Mouse (Mus musculus): Measurements from ENCODE around the gene Adarb1. TPM values are rescaled to one million over a fixed set of nuclear protein-coding genes. Genes with fewer than 3 reads are reported as not detected.
A peak's percentile ranks its signal among the peaks of the same experiment; 100 is the strongest.

Adarb1 gene
- polyA plus RNA-seq, 1 experiment from 2014 or later, result 41.0 TPM

DNA sequence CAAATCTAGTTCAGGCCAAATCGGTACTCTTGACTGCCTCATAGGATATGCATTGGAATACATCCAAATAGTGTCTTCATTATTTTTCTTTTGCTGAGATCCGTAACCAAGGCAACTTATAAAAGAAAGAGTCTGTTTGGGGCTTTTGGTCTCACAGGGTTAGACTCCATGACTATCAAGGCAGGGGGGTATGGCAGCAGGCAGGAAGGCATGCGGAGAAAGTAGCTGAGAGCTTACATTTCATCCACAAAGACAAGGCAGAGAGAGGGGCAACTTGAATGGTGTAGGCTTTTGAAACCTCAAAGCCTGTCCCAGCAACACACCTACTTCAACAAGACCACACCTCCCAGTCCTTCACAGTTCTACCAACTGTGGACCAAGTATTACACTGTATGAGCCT, 162.4 kb downstream of the Adarb1 start:
- WGBS, result 71% methylated on average over 3 of the region's 3 CpGs
- H3K27ac ChIP-seq, result no peak overlapping the region
- ATAC-seq (ENCODE audit: borderline replicate concordance, extremely low read depth, low FRiP score, low TSS enrichment), result no peak

DNA sequence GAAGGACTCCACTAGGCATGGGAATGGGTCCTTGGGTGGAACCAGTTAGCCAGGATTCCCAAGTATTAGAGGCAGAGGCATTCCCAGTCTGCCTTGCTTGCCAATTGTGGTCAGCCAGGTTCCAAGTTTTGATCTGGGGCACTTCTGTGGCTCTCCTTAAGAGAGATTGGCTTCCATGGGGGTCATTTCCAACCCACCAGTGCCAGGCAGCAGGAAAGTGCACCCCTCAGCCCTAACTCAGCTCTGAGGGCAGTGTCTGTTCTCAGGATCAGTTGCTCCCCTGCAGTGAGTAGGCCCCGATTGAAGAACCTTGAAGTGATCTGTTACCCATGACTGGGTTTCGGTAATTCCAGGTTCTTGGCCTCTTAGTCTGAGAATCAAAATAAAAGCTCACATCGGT, 162.8 kb downstream of the Adarb1 start:
- H3K27me3 ChIP-seq, result no peaks in the 10 kb centered on the region
- H3K9ac ChIP-seq, result no peak overlapping the region
- no peaks in the 10 kb centered on the region for H3K36me3 ChIP-seq
- no peak overlapping the region for H3K4me2 ChIP-seq
- no peak for ATAC-seq (ENCODE audit: borderline replicate concordance, extremely low read depth, low FRiP score, low TSS enrichment)
- 87% methylated on average over 3 of the region's 3 CpGs for WGBS
- H3K9me3 ChIP-seq, result no peaks in the 10 kb centered on the region
- no peak overlapping the region for H3K27ac ChIP-seq
- no peak overlapping the region for H3K4me3 ChIP-seq
- H3K4me1 ChIP-seq, result peaks cover 44% of the 10 kb centered on the region

More for the DNA sequence above, 162.4 kb downstream of the Adarb1 start:
- H3K4me2 ChIP-seq, result no peak overlapping the region
- H3K9me3 ChIP-seq, result no peaks in the 10 kb centered on the region
- H3K4me3 ChIP-seq, result no peak overlapping the region
- no peaks in the 10 kb centered on the region for H3K27me3 ChIP-seq
- peaks cover 2% of the 10 kb centered on the region; the same call in 1 of the 2 replicates for H3K36me3 ChIP-seq
- no peak overlapping the region for H3K9ac ChIP-seq
- peaks cover 45% of the 10 kb centered on the region for H3K4me1 ChIP-seq

DNA sequence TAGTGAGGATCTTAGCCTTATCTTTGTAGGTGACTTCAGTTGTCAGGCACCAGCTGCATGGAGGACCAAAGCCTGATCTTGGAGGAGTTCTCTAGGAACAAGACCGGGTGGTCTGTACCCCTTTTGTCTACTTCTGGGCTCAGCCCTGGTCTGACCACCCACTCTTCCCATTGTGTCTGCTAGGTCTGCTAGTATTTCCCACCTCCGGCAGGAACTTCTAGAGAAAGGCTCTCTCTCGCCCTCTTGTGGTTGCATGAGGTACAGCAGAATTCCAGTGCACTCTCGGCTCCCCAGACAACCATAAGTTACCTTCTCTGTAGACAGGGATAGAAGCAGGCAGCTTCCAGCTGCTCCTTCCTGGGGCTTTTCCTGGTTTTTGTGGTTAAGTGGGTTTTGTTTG, 165.3 kb downstream of the Adarb1 start:
- Histone ChIP-seq H3K4me3 (no peak overlapping the region), H3K9ac (no peak overlapping the region), H3K9me3 (no peaks in the 10 kb centered on the region), H3K4me1 (peaks cover 40% of the 10 kb centered on the region), H3K36me3 (no peaks in the 10 kb centered on the region), H3K4me2 (no peak overlapping the region), H3K27me3 (no peaks in the 10 kb centered on the region), H3K27ac (peak overlapping the region; percentile 68; the same call in 1 of the 2 replicates)
- 0% methylated on average over 4 of the region's 4 CpGs for WGBS
- ATAC-seq (ENCODE audit: borderline replicate concordance, extremely low read depth, low FRiP score, low TSS enrichment), result peak; percentile 50; the same call in 1 of the 2 replicates

DNA sequence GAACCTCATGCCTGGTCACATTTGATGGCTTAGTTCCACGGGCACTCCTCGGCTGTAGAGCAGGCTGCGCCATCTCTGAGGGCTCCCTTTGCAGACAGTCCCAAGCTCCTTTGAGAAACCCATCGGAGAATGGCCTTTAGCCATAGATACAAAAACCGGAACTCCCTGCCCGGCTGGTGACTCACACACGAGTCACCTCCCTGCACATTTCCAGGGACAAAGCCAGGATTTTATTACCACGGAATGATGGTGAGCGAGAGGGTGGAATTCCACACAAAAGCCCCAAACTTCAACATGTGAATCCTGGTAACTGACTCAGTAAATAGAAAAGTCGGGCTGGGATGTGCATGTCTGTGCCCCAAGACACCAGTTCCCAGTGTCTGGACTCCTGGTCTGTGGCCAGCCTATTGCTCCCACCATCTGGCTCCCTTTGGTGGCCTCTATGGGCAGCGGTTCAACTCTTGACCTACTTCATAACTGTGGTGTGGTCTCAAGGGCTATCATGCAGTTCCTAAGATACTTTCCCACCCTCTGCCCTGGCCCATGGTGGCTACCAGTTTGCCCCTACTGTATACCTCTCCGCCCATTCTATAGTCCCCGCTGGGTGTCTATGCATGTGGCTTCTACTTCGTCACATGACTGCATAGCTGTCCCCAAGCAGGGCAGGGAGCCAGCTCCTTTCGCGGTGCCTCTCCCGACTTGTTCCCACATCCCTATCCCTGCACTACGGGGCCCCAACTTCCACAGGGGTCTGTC, 166.1 kb downstream of the Adarb1 start:
- ATAC-seq (ENCODE audit: borderline replicate concordance, extremely low read depth, low FRiP score, low TSS enrichment), result peak; percentile 50
- Histone ChIP-seq H3K4me3 (no peak overlapping the region), H3K9me3 (no peaks in the 10 kb centered on the region), H3K4me1 (peaks cover 48% of the 10 kb centered on the region), H3K27me3 (no peaks in the 10 kb centered on the region), H3K9ac (no peak overlapping the region), H3K36me3 (no peaks in the 10 kb centered on the region), H3K4me2 (peak overlapping the region; percentile 39), H3K27ac (peak overlapping the region; percentile 68)
- WGBS, result 40% methylated on average over 18 of the region's 18 CpGs

DNA sequence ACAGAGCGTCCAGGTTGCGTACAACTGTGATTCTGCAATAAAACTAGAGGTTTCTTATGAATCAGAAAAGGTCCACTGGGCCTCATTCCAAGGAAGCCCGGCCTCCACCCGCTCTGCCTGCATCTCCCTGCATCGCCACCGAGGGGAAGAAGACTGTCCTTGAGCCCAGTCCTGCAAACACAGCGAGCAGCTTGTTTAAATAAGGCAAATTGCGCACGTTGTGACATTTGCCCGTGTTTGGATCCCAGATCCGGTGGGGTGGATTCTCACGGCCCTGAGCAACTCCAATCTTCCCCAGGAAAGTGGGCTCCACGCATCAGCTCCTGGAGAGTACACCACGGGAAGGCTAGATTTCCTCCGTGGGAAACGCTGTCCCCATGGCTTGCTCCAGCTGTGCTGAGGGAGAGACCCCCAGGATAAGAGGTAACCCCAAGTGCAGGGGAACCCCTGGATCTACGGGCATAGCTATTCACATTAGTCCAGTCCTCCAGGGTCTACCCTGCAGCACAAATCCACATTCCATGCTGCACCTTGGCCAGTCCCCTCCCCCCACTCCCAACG, 166.8 kb downstream of the Adarb1 start:
- peaks cover 54% of the 10 kb centered on the region for H3K4me1 ChIP-seq
- peak overlapping the region; percentile 39 for H3K4me2 ChIP-seq
- H3K4me3 ChIP-seq, result no peak overlapping the region
- H3K36me3 ChIP-seq, result no peaks in the 10 kb centered on the region
- WGBS, result 20% methylated on average over 18 of the region's 18 CpGs
- H3K27ac ChIP-seq, result peak overlapping the region; percentile 68
- no peaks in the 10 kb centered on the region for H3K9me3 ChIP-seq
- ATAC-seq (ENCODE audit: borderline replicate concordance, extremely low read depth, low FRiP score, low TSS enrichment), result peak; percentile 32; the same call in 1 of the 2 replicates
- no peak overlapping the region for H3K9ac ChIP-seq
- no peaks in the 10 kb centered on the region for H3K27me3 ChIP-seq

DNA sequence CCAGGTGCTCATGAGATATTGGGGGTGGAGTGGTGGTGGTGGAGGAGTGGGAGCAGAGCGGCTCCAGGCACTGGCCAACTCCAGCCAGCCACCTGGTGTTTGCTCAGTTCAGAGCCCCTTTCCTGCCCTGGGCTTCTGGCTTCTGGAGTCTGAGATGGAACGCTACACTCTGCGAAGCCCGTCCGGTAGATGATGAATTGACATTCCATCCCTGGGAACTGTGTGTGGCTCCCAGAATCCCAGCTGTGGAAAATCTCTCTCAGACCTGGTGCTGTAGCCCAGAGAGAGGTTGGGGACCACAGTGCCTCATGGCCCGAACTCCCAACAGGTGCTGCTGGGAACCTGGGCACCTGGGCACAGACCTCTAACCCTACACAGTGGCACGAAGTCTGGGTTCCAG, 170.4 kb downstream of the Adarb1 start:
- H3K4me1 ChIP-seq, result peaks cover 58% of the 10 kb centered on the region
- WGBS, result 11% methylated on average over 7 of the region's 7 CpGs

DNA sequence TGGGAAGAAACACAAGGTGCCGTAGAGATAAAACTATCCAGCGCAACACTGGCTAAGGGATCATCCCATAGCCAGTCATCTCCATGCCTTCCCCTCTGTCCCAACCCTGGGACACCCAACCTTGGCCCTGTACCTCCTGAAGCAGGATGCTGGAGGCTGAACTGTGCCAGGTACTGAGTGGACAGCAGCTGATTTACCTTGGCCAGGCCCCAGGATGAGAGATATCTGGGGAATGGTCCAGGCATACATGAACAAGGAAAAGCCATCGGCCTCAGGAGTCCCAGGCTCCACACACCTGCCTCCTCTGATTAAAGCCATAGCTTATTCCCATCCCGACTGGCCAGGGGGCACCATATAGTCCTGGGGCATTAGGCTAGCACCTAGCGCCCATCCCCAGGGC, 171.0 kb downstream of the Adarb1 start:
- Histone ChIP-seq H3K36me3 (no peaks in the 10 kb centered on the region), H3K4me1 (peaks cover 58% of the 10 kb centered on the region), H3K27ac (no peak overlapping the region), H3K27me3 (no peaks in the 10 kb centered on the region), H3K4me3 (no peak overlapping the region), H3K4me2 (no peak overlapping the region), H3K9ac (no peak overlapping the region), H3K9me3 (no peaks in the 10 kb centered on the region)
- no peak for ATAC-seq (ENCODE audit: borderline replicate concordance, extremely low read depth, low FRiP score, low TSS enrichment)
- 71% methylated on average over 5 of the region's 5 CpGs for WGBS

More for the DNA sequence above, 170.4 kb downstream of the Adarb1 start:
- no peaks in the 10 kb centered on the region for H3K9me3 ChIP-seq
- H3K27ac ChIP-seq, result no peak overlapping the region
- H3K4me3 ChIP-seq, result no peak overlapping the region
- H3K9ac ChIP-seq, result no peak overlapping the region
- no peak for ATAC-seq (ENCODE audit: borderline replicate concordance, extremely low read depth, low FRiP score, low TSS enrichment)
- H3K27me3 ChIP-seq, result no peaks in the 10 kb centered on the region
- no peaks in the 10 kb centered on the region for H3K36me3 ChIP-seq
- no peak overlapping the region for H3K4me2 ChIP-seq

DNA sequence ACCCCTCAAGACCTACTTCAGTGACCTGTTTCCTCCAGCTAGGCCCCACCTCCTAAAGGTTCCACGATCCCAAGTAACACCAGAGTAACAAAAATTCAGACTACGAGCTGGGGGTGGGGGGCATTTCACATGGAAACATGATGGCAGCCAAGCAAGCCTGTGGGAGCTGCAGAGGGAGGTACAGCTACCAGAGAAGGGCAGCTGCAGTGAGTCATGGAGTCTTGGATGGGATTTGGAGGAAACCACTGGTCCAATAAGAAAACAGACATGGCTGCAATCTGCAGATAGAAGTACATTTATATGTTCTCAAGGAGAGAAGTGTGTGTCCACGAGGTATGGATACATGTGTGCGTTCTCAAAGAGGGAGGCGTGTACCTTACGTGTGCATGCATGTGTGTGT, 173.3 kb downstream of the Adarb1 start:
- no peaks in the 10 kb centered on the region for H3K27me3 ChIP-seq
- no peak for ATAC-seq (ENCODE audit: borderline replicate concordance, extremely low read depth, low FRiP score, low TSS enrichment)
- H3K4me3 ChIP-seq, result no peak overlapping the region
- H3K4me2 ChIP-seq, result no peak overlapping the region
- no peak overlapping the region for H3K27ac ChIP-seq
- 91% methylated on average over 6 of the region's 6 CpGs for WGBS
- H3K9me3 ChIP-seq, result no peaks in the 10 kb centered on the region
- H3K36me3 ChIP-seq, result no peaks in the 10 kb centered on the region
- peaks cover 44% of the 10 kb centered on the region for H3K4me1 ChIP-seq
- H3K9ac ChIP-seq, result no peak overlapping the region

DNA sequence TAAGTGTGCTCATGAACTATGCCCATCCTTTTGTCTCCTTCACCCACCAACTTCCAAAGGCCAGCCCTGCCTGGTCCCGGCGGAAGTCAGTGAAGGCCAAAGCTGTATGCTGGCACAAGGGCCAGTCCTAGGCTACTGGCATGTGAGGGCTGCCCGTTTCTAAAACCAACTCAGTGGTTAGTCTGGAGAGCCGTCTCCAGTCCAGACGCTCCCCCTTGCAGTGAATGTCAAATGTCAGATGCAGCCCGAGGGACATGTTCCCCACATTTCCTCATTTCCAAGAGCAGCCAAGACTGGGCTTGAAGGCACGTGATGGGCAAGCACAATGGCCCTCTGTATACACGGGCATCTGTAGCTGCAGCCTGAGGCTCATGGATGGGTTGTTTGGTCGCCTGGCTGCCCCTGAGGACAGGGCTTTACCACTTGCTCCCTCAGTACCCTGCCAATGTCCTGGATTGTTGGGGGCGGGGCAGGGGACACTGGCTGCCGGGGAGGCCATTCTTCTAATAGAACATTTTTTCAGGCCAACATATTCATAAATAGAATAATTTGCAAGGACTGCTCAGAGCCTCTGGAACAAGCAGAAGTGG, 174.4 kb downstream of the Adarb1 start:
- WGBS, result 60% methylated on average over 11 of the region's 11 CpGs
- Histone ChIP-seq H3K9ac (no peak overlapping the region), H3K9me3 (no peaks in the 10 kb centered on the region), H3K4me3 (no peak overlapping the region), H3K36me3 (no peaks in the 10 kb centered on the region), H3K27ac (peak overlapping the region; percentile 65), H3K4me2 (no peak overlapping the region), H3K27me3 (no peaks in the 10 kb centered on the region), H3K4me1 (peaks cover 43% of the 10 kb centered on the region)
- peak; percentile 1; the same call in 1 of the 2 replicates for ATAC-seq (ENCODE audit: borderline replicate concordance, extremely low read depth, low FRiP score, low TSS enrichment)

DNA sequence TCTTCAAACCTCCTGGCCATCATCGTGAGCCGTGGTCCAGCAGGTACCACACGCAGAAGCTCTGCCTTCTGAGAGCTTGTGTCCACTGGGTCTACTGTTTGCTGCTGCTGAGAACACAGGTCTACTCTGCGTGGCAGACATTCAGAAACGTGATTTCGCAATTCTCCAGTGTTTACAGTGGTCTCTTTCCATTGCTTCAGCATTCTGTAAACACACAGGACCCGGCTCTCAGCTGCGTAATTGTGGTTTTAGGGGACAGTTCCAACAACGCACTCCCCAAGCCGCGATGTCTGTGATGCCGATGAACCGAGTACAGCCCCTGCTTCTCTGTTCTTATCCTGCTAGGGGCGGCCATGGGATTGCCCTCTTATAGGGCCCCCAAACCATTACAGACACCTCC, 175.2 kb downstream of the Adarb1 start:
- peak; percentile 74 for ATAC-seq (ENCODE audit: borderline replicate concordance, extremely low read depth, low FRiP score, low TSS enrichment)
- Histone ChIP-seq H3K9me3 (no peaks in the 10 kb centered on the region), H3K36me3 (no peaks in the 10 kb centered on the region), H3K27ac (peak overlapping the region; percentile 65), H3K4me3 (no peak overlapping the region), H3K9ac (no peak overlapping the region), H3K4me1 (peaks cover 45% of the 10 kb centered on the region), H3K27me3 (no peaks in the 10 kb centered on the region), H3K4me2 (no peak overlapping the region)
- WGBS, result 37% methylated on average over 14 of the region's 14 CpGs

DNA sequence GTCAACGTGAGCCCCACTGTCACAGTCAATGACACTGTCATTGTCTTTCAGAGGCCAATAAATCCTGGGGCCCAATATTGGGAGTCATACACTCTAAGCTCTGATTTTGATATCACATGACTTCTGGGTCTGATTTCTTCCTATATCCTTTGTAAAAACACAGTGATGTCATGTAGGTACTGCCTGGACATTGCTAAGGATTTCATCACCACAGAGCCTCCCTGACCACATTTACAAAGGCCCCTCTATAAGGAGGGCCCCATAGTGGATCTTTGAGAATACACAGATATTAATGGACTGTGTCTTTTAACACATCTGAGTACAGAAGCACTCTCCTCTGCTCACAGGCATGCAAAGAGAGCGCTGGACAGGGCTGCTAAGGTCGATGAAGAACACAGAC, 175.7 kb downstream of the Adarb1 start:
- H3K9me3 ChIP-seq, result no peaks in the 10 kb centered on the region
- no peak overlapping the region for H3K4me3 ChIP-seq
- H3K27me3 ChIP-seq, result no peaks in the 10 kb centered on the region
- H3K27ac ChIP-seq, result peak overlapping the region; percentile 65; the same call in 1 of the 2 replicates
- H3K9ac ChIP-seq, result no peak overlapping the region
- H3K36me3 ChIP-seq, result no peaks in the 10 kb centered on the region
- peaks cover 44% of the 10 kb centered on the region for H3K4me1 ChIP-seq
- 60% methylated on average over 3 of the region's 3 CpGs for WGBS
- no peak for ATAC-seq (ENCODE audit: borderline replicate concordance, extremely low read depth, low FRiP score, low TSS enrichment)
- H3K4me2 ChIP-seq, result no peak overlapping the region

DNA sequence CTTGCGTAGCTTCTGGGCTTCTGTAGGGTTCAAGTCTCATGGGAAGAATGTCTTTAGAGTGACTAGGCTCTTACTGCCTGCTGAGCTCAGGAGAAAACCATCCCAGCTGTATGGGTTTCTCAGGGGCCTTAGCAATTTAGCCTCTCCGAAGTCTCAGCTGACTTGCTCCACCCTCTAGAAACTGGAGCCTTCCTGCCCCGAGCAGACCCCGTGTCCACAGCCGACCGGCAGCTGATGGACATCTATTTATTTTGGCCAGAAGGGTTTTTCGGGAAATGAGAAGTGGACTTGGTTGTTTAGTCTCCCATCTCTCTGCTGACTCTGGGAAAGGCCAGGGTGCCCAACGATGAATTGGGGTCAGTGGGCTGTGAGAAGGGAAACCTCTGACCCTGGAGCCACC, 177.3 kb downstream of the Adarb1 start:
- Histone ChIP-seq H3K4me3 (no peak overlapping the region), H3K27me3 (no peaks in the 10 kb centered on the region), H3K36me3 (no peaks in the 10 kb centered on the region), H3K4me1 (peaks cover 35% of the 10 kb centered on the region), H3K9ac (no peak overlapping the region), H3K4me2 (no peak overlapping the region), H3K9me3 (no peaks in the 10 kb centered on the region), H3K27ac (no peak overlapping the region)
- 39% methylated on average over 8 of the region's 8 CpGs for WGBS
- ATAC-seq (ENCODE audit: borderline replicate concordance, extremely low read depth, low FRiP score, low TSS enrichment), result no peak

Data from lung, embryonic 15.5 days (tissue).